Mouse (Mus musculus) myocyte (in vitro differentiated cells): ENCODE data around the gene 6430531B16Rik. TPM values are rescaled to one million over a fixed set of nuclear protein-coding genes. Genes with fewer than 3 reads are reported as not detected.

Experiments used
- H3K27me3 ChIP-seq: one replicate; pipeline ENCODE4 v1.6.1; 2011; ENCODE audit not compliant: control insufficient read depth, insufficient read depth, insufficient read length
- H3K36me3 ChIP-seq: one replicate; pipeline ENCODE4 v1.6.1; 2011; ENCODE audit not compliant: control insufficient read depth, insufficient read depth
- H3K4me2 ChIP-seq: one replicate; pipeline ENCODE4 v1.6.1; 2011; ENCODE audit warnings: low read depth, control low read depth
- H3K4me3 ChIP-seq: one replicate; pipeline ENCODE4 v1.5.1; 2011; ENCODE audit warnings: mild to moderate bottlenecking, control low read depth, moderate library complexity
- H3K79me2 ChIP-seq: one replicate; pipeline ENCODE4 v1.6.1; 2011; ENCODE audit not compliant: control insufficient read depth, insufficient read depth
- H3ac ChIP-seq: one replicate; pipeline ENCODE4 v1.6.1; 2011; ENCODE audit not compliant: control insufficient read depth, insufficient read length
- CEBPB ChIP-seq: IDR thresholded peaks from 2 replicates; pipeline ENCODE4 v1.6.1; 2011; ENCODE audit warnings: mild to moderate bottlenecking, moderate library complexity; ENCODE audit not compliant: poor library complexity, insufficient read depth, severe bottlenecking
- MAX ChIP-seq: IDR thresholded peaks from one replicate; pipeline ENCODE4 v1.6.1; 2011; ENCODE audit warnings: low read depth, mild to moderate bottlenecking, control low read depth
- MYOD1 ChIP-seq, 3 experiments: IDR thresholded peaks; one replicate each; pipeline ENCODE4 v1.6.1; 2011; ENCODE audit warnings: control low read depth in 2 of 3, low read depth in 2 of 3, mild to moderate bottlenecking in 2 of 3, moderate library complexity in 1 of 3; ENCODE audit not compliant: insufficient read length in 2 of 3, control insufficient read depth in 1 of 3
- MYOG ChIP-seq, 3 experiments: IDR thresholded peaks; one replicate each; pipeline ENCODE4 v1.6.1; 2011; ENCODE audit warnings: control low read depth in 2 of 3, low read depth in 2 of 3, mild to moderate bottlenecking in 2 of 3; ENCODE audit not compliant: insufficient read length in 2 of 3, control insufficient read depth in 1 of 3, insufficient read depth in 1 of 3
- POLR2A ChIP-seq: IDR thresholded peaks from one replicate; pipeline ENCODE4 v1.6.1; 2011; ENCODE audit warnings: low read depth, mild to moderate bottlenecking, control low read depth, moderate library complexity; ENCODE audit not compliant: insufficient read length
- REST ChIP-seq: IDR thresholded peaks from one replicate; pipeline ENCODE4 v1.6.1; 2011; ENCODE audit warnings: mild to moderate bottlenecking, control low read depth, moderate library complexity; ENCODE audit not compliant: insufficient read depth, insufficient read length
- SRF ChIP-seq: IDR thresholded peaks from one replicate; pipeline ENCODE4 v1.6.1; 2011; ENCODE audit warnings: low read depth; ENCODE audit not compliant: control insufficient read depth, insufficient read length
- TCF3 ChIP-seq: IDR thresholded peaks from one replicate; pipeline ENCODE4 v1.6.1; 2011; ENCODE audit warnings: low read depth, control low read depth; ENCODE audit not compliant: insufficient read length
- USF1 ChIP-seq: IDR thresholded peaks from one replicate; pipeline ENCODE4 v1.6.1; 2011; ENCODE audit warnings: low read depth, mild to moderate bottlenecking, control low read depth, moderate library complexity
- polyA plus RNA-seq: library from polyadenylated mRNA; unstranded; fragments of >200 nt; fragmentation: generic; extraction: Trizol; gene quantifications from one replicate; pipeline ENCODE4 v1.2.1, GENCODE M21; 2012; ENCODE audit warnings: missing spikeins

The 6430531B16Rik gene
- polyA plus RNA-seq, 1 experiment: 0.13 TPM

DNA sequence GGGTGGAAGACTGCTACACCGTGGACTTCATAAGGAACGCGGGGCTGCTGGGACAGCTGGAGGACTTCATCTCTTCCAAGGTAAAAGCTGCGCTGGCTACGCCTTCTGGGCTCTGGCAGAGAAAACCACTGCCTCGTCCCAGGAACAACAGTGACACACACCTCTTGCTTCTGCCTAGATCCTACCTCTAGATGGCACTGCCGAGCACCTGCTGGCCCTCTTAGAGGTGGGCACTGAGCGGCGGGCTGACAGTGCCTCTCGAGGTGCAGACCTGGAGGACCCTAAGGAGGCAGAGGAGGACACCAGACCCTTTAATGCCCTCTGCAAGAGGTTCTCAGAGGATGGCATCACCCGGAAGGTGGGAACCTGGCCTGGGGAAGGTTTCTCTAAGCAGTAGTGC, 47.8 kb downstream of the 6430531B16Rik start:
- H3K4me3 ChIP-seq: no peak overlapping the region
- TF ChIP-seq MYOD1 (IDR thresholded peaks at IDR 0.05; ENCODE audit: control insufficient read depth in 1 of 3, insufficient read length in 2 of 3, low read depth in 2 of 3) (no peak), POLR2A (no peak), MAX (no peak), REST (no peak), TCF3 (no peak), SRF (no peak), USF1 (no peak), MYOG (IDR thresholded peaks at IDR 0.05; ENCODE audit: control insufficient read depth in 1 of 3, insufficient read depth in 1 of 3, insufficient read length in 2 of 3, low read depth in 2 of 3) (no peak), CEBPB (no peak)
- H3ac ChIP-seq: no peak overlapping the region
- no peaks in the 10 kb centered on the region for H3K36me3 ChIP-seq
- H3K79me2 ChIP-seq: no peaks in the 10 kb centered on the region
- H3K4me2 ChIP-seq: no peak overlapping the region
- peaks cover 7% of the 10 kb centered on the region for H3K27me3 ChIP-seq

Other genes with a start within 250 kb of the 6430531B16Rik start
- 0.14 TPM for gene Adgra1, start 144.6 kb downstream of the 6430531B16Rik start, polyA plus RNA-seq
- gene Kndc1, start 84.1 kb downstream of the 6430531B16Rik start, polyA plus RNA-seq: 0.01 TPM
- gene Utf1, start 35.0 kb downstream of the 6430531B16Rik start, polyA plus RNA-seq: not detected
- gene Adam8, start 13.8 kb upstream of the 6430531B16Rik start, polyA plus RNA-seq: 2.3 TPM
- 25.2 TPM for gene Zfp511, start 57.6 kb upstream of the 6430531B16Rik start, polyA plus RNA-seq
- 22.1 TPM for gene Tubgcp2, start 57.9 kb upstream of the 6430531B16Rik start, polyA plus RNA-seq
- 0.05 TPM for gene Msx3, start 70.3 kb upstream of the 6430531B16Rik start, polyA plus RNA-seq
- gene Caly, start 103.8 kb upstream of the 6430531B16Rik start, polyA plus RNA-seq: not detected
- gene Prap1, start 114.6 kb upstream of the 6430531B16Rik start, polyA plus RNA-seq: not detected
- gene Fuom, start 123.7 kb upstream of the 6430531B16Rik start, polyA plus RNA-seq: 9.5 TPM
- gene Paox, start 137.0 kb upstream of the 6430531B16Rik start, polyA plus RNA-seq: 7.0 TPM
- 125 TPM for gene Echs1, start 137.7 kb upstream of the 6430531B16Rik start, polyA plus RNA-seq
- 23.3 TPM for gene Mtg1, start 158.8 kb upstream of the 6430531B16Rik start, polyA plus RNA-seq
- gene Sprn, start 176.1 kb upstream of the 6430531B16Rik start, polyA plus RNA-seq: not detected
- not detected for gene Olfr522, start 186.0 kb upstream of the 6430531B16Rik start, polyA plus RNA-seq
- gene Olfr523, start 194.5 kb upstream of the 6430531B16Rik start, polyA plus RNA-seq: not detected
- not detected for gene Olfr524, start 227.2 kb upstream of the 6430531B16Rik start, polyA plus RNA-seq
- gene Cd163l1, start 239.5 kb upstream of the 6430531B16Rik start, polyA plus RNA-seq: not detected